ENCODE assay signal across 8 mouse cellular contexts in the genomic region with DNA sequence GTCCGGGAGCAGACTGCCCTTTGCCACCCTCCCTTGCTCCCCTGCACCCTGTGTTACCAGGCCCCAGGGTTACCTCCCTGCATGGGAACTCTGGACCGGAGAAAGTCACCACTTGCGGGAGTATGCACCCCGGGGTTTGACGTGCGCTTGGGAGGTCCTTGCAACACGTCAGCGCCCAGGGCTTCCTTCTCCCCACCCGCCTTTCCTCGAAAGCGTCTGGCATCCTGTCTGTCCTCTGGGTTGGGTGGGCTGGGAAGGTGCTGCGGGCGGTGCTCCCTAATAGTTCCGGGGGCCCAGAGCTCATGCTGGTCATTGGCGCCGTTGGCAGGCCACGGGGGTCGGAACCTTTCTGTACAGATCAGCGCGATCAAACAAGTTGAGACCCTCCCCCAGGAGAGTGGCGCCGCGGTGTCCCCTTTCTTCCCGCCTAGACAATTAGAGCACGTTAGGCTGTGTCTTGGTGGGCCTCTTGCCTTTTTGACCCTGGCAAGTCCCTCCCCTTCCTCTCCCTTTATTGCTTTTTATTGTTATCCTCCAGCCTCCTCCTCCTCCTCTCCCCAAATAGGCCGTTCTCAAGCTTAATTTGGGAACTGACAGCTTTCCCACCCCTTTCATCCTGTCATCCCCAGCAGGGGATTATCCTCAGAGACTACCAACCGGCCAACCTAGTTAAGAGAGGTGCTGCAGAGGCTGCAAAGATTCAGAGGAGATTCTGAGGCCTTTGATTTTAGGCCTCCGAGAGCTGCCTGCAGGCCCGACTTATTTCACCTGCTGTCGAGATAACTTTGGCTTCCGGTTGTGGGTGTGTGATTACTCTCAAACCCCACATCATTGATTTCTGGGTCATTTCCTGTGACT. TPM values are rescaled to one million over a fixed set of nuclear protein-coding genes. Genes with fewer than 3 reads are reported as not detected.
DNase-seq lines count a peak whose midpoint lies in the region; ATAC-seq and TF ChIP-seq lines count a peak whose summit lies in the region.

No protein-coding gene starts in this region.

- H3K4me2 ChIP-seq in hindbrain, embryonic 12.5 days (replicated peaks), result peak overlapping the region; percentile 93
- peak overlapping the region; percentile 92 for H3K4me2 ChIP-seq in liver, embryonic 11.5 days
- peak overlapping the region; percentile 89 for H3K4me2 ChIP-seq in myocyte (ENCODE audit: low read depth)

- no peak for TF ChIP-seq POLR2A in MEL (IDR thresholded peaks at IDR 0.05; ENCODE audit: control insufficient read depth in 1 of 2, insufficient read depth in 1 of 2, low read depth in 1 of 2, low read length in 2 of 2, poor library complexity in 1 of 2)
- TF ChIP-seq POLR2A in myocyte (IDR thresholded peaks at IDR 0.05; ENCODE audit: insufficient read length, low read depth), result no peak

- H3ac ChIP-seq in myocyte (ENCODE audit: control insufficient read depth, insufficient read length), result peak overlapping the region; percentile 90

- H3K4me1 ChIP-seq in MEL (ENCODE audit: control insufficient read depth in 1 of 2, insufficient read depth in 2 of 2, low read length in 2 of 2), result peaks cover 5 to 32% of the 10 kb centered on the region in 2 experiments
- peaks cover 18% of the 10 kb centered on the region for H3K4me1 ChIP-seq in hindbrain, embryonic 12.5 days
- H3K4me1 ChIP-seq in liver, embryonic 11.5 days (replicated peaks; ENCODE audit: control insufficient read depth, insufficient read depth, low read length), result peaks cover 22% of the 10 kb centered on the region; the same call in 1 of the 2 replicates

- H3K27me3 ChIP-seq in MEL (ENCODE audit: control insufficient read depth in 1 of 2, insufficient read depth in 2 of 2, low read length in 2 of 2), result no peaks in the 10 kb centered on the region
- peaks cover 52% of the 10 kb centered on the region for H3K27me3 ChIP-seq in hindbrain, embryonic 12.5 days
- peaks cover 22% of the 10 kb centered on the region for H3K27me3 ChIP-seq in liver, embryonic 11.5 days (replicated peaks; ENCODE audit: control insufficient read depth, insufficient read depth, low read length)
- no peaks in the 10 kb centered on the region for H3K27me3 ChIP-seq in myocyte (ENCODE audit: control insufficient read depth, insufficient read depth, insufficient read length)

- peak; percentile 39 for ATAC-seq in hindbrain, embryonic 12.5 days (ENCODE audit: low FRiP score)
- peak; percentile 9; the same call in 1 of the 2 replicates for ATAC-seq in liver, embryonic 11.5 days (replicated peaks; ENCODE audit: low FRiP score)

- H3K9ac ChIP-seq in MEL (ENCODE audit: control insufficient read depth, low read depth, low read length, poor library complexity, severe bottlenecking), result peak overlapping the region; percentile 70
- H3K9ac ChIP-seq in hindbrain, embryonic 12.5 days, result peak overlapping the region; percentile 73
- H3K9ac ChIP-seq in liver, embryonic 11.5 days (ENCODE audit: low read depth, low read length), result peak overlapping the region; percentile 51

- no peak overlapping the region for H3K27ac ChIP-seq in MEL (ENCODE audit: control insufficient read depth, low read depth, low read length)
- no peak overlapping the region for H3K27ac ChIP-seq in hindbrain, embryonic 12.5 days
- H3K27ac ChIP-seq in liver, embryonic 11.5 days (ENCODE audit: low read depth, low read length), result no peak overlapping the region; the same call in 1 of the 2 replicates

- peak; percentile 67 for DNase-seq in 3T3-L1 (ENCODE audit: low read depth, low spot score)
- DNase-seq in MEL (ENCODE audit: low read depth, low spot score), result peak; percentile 73
- DNase-seq in embryo, embryonic 9.5 days (ENCODE audit: extremely low spot score), result peak; percentile 83
- no peak for DNase-seq in liver, embryonic 11.5 days (ENCODE audit: low spot score)
- DNase-seq in thymus, postnatal 4 days, result peak; percentile 71
- DNase-seq in c-Kit-positive CD71-positive TER-119-positive erythroid progenitor cells, embryonic 14.5 days (ENCODE audit: low spot score), result no peak

- peak; percentile 31 to 48; a peak in 1 of 4 replicates for TF ChIP-seq EP300 in MEL (IDR thresholded peaks at IDR 0.05; ENCODE audit: low read depth in 1 of 2, low read length in 2 of 2)

- no peak for TF ChIP-seq CTCF in MEL (IDR thresholded peaks at IDR 0.05 in 2 of 3, conservative IDR thresholded peaks at IDR 0.05 in 1 of 3; ENCODE audit: control insufficient read depth in 1 of 3, insufficient read depth in 1 of 3, low read depth in 2 of 3, low read length in 3 of 3, poor library complexity in 1 of 3, severe bottlenecking in 1 of 3)

- H3K36me3 ChIP-seq in MEL (ENCODE audit: control insufficient read depth in 1 of 2, insufficient read depth in 2 of 2, low read length in 2 of 2) (peaks cover 0 to 26% of the 10 kb centered on the region in 2 experiments; a peak in 2 of 4 replicates), myocyte (ENCODE audit: control insufficient read depth, insufficient read depth) (peaks cover 6% of the 10 kb centered on the region)
- no peaks in the 10 kb centered on the region for H3K36me3 ChIP-seq in hindbrain, embryonic 12.5 days
- H3K36me3 ChIP-seq in liver, embryonic 11.5 days (ENCODE audit: control insufficient read depth, insufficient read depth, low read length), result no peaks in the 10 kb centered on the region

- WGBS in hindbrain, embryonic 12.5 days, result 1% methylated on average over 31 of the region's 31 CpGs
- WGBS in liver, embryonic 11.5 days, result 3% methylated on average over 31 of the region's 31 CpGs

- peak overlapping the region; percentile 69 to 88 for H3K4me3 ChIP-seq in MEL (ENCODE audit: control insufficient read depth in 1 of 2, insufficient read depth in 1 of 2, low read depth in 2 of 2, low read length in 2 of 2)
- H3K4me3 ChIP-seq in hindbrain, embryonic 12.5 days, result peak overlapping the region; percentile 67
- peak overlapping the region; percentile 64 for H3K4me3 ChIP-seq in liver, embryonic 11.5 days (ENCODE audit: low read depth, low read length)
- peak overlapping the region; percentile 65 for H3K4me3 ChIP-seq in myocyte

- TF ChIP-seq RAD21 in MEL (IDR thresholded peaks at IDR 0.05; ENCODE audit: low read depth, low read length), result no peak

- H3K9me3 ChIP-seq in MEL (replicated peaks; ENCODE audit: insufficient read depth, low read length), result no peaks in the 10 kb centered on the region
- no peaks in the 10 kb centered on the region for H3K9me3 ChIP-seq in hindbrain, embryonic 12.5 days (replicated peaks)
- no peaks in the 10 kb centered on the region for H3K9me3 ChIP-seq in liver, embryonic 11.5 days (ENCODE audit: control insufficient read depth, low read length)

- H3K79me2 ChIP-seq in MEL (ENCODE audit: control insufficient read depth, insufficient read depth, low read length, poor library complexity), result peaks cover 8% of the 10 kb centered on the region
- peaks cover 48% of the 10 kb centered on the region for H3K79me2 ChIP-seq in myocyte (ENCODE audit: control insufficient read depth, insufficient read depth)

TF ChIP-seq in MEL, 35 proteins besides CTCF, POLR2A, EP300 and RAD21 (continues in another document):
- TF ChIP-seq RCOR1 (IDR thresholded peaks at IDR 0.05; ENCODE audit: low read depth, low read length), result peak; percentile 88
- TF ChIP-seq GABPA (IDR thresholded peaks at IDR 0.05; ENCODE audit: low read depth, low read length), result no peak
- TF ChIP-seq MAX (IDR thresholded peaks at IDR 0.05; ENCODE audit: low read length), result peak; percentile 32; the same call in 1 of the 2 replicates
- TF ChIP-seq KAT2A (conservative IDR thresholded peaks at IDR 0.05; ENCODE audit: low read depth, low read length), result no peak
- no peak for TF ChIP-seq MAZ (IDR thresholded peaks at IDR 0.05; ENCODE audit: low read depth, low read length)
- TF ChIP-seq TCF12 (IDR thresholded peaks at IDR 0.05; ENCODE audit: low read depth, low read length), result 0 out of 2 replicates have a peak, but pooled peaks have one; percentile 18
- no peak for TF ChIP-seq TBP (IDR thresholded peaks at IDR 0.05; ENCODE audit: low read depth, low read length)
- TF ChIP-seq BHLHE40 (IDR thresholded peaks at IDR 0.05; ENCODE audit: borderline replicate concordance, low read depth, low read length), result no peak
- peak; percentile 32; the same call in 1 of the 2 replicates for TF ChIP-seq ETS1 (IDR thresholded peaks at IDR 0.05; ENCODE audit: low read depth, low read length)
- TF ChIP-seq MXI1 (IDR thresholded peaks at IDR 0.05; ENCODE audit: low read depth, low read length), result peak; percentile 34; the same call in 1 of the 2 replicates

TF ChIP-seq in myocyte, 11 proteins besides CTCF, POLR2A, EP300 and RAD21:
- TF ChIP-seq MAX (IDR thresholded peaks at IDR 0.05; ENCODE audit: low read depth), result no peak
- no peak for TF ChIP-seq E2F4 (IDR thresholded peaks at IDR 0.05; ENCODE audit: insufficient read depth)
- no peak for TF ChIP-seq TCF3 (IDR thresholded peaks at IDR 0.05; ENCODE audit: insufficient read length, low read depth)
- no peak for TF ChIP-seq TCF12 (IDR thresholded peaks at IDR 0.05; ENCODE audit: insufficient read depth, poor library complexity, severe bottlenecking)
- TF ChIP-seq MYOG (IDR thresholded peaks at IDR 0.05; ENCODE audit: control insufficient read depth in 1 of 3, insufficient read depth in 1 of 3, insufficient read length in 2 of 3, low read depth in 2 of 3), result no peak
- TF ChIP-seq SRF (IDR thresholded peaks at IDR 0.05; ENCODE audit: control insufficient read depth, insufficient read length, low read depth), result no peak

RNA-seq across cellular contexts. Expression of a gene that starts 1.0 kb away (rescaled TPM):
- total RNA-seq in MEL (2012; rRNA removed), result 7.6 and 11.7 TPM in 2 replicates
- polyA plus RNA-seq in MEL (2012; ENCODE audit: insufficient read depth in 1 of 2, insufficient read length in 2 of 2, low read depth in 1 of 2, low replicate concordance in 2 of 2, missing spikeins in 1 of 2), result 10 to 100 TPM in 1 of 2 experiments, not detected in 1; 13.8 TPM
- polyA plus RNA-seq in hindbrain, embryonic 12.5 days (2016; fragmentation: Nextera tagmentation; extraction: Ambion mirVana), result 2.4 TPM in 2 replicates
- 6.7 TPM in 2 replicates for polyA plus RNA-seq in liver, embryonic 11.5 days (2014; fragmentation: Nextera tagmentation; extraction: Ambion mirVana)
- polyA plus RNA-seq in myocyte (2012; fragmentation: generic; extraction: Trizol), result 4.5 TPM

RNA-seq across cellular contexts. Expression of a gene that starts 58.9 kb away (rescaled TPM):
- 35.8 and 53.1 TPM in 2 replicates for total RNA-seq in MEL (2012; rRNA removed)
- 100 to 1,000 TPM in 1 of 2 experiments, not detected in 1; 398 TPM for polyA plus RNA-seq in MEL (2012; ENCODE audit: insufficient read depth in 1 of 2, insufficient read length in 2 of 2, low read depth in 1 of 2, low replicate concordance in 2 of 2, missing spikeins in 1 of 2)
- 327 and 336 TPM in 2 replicates for polyA plus RNA-seq in hindbrain, embryonic 12.5 days (2016; fragmentation: Nextera tagmentation; extraction: Ambion mirVana)
- polyA plus RNA-seq in liver, embryonic 11.5 days (2014; fragmentation: Nextera tagmentation; extraction: Ambion mirVana), result 400 and 410 TPM in 2 replicates
- polyA plus RNA-seq in myocyte (2012; fragmentation: generic; extraction: Trizol), result 34.3 TPM

Comparison
In these comparisons a context has a peak if more than half of its experiments do, and no peak if none do; other contexts are left out.
1. DNase-seq: peak in 3T3-L1 (single experiment), MEL (single experiment), embryo, embryonic 9.5 days (single experiment) and thymus, postnatal 4 days (single experiment); none in liver, embryonic 11.5 days (single experiment) and c-Kit-positive CD71-positive TER-119-positive erythroid progenitor cells, embryonic 14.5 days (single experiment).
2. Peak in every context shown above with its lines, with median percentiles within 50 percentile points of each other: H3K4me3 ChIP-seq, H3K9ac ChIP-seq and H3K4me2 ChIP-seq.